Mouse (Mus musculus) frontal cortex, postnatal 25 days (tissue): ENCODE results near the gene Asl.

ENCODE experiments used
- DNase-seq, 2 experiments: peaks; one replicate each; pipeline ENCODE4 v3.0.0; 2022; ENCODE audit warnings: low spot score in 2 of 2

The Asl gene

GRCm38 (mm10) chr5:130003229-130003628 lies 25.8 kb downstream of the Asl start:
- no peak for DNase-seq

GRCm38 (mm10) chr5:130002301-130003146 lies 26.5 kb downstream of the Asl start, which contains the start of gene Gusb:
Gene Gusb (minus strand): TSS chr5:130003049.
- DNase-seq = peak; percentile 31 to 59

- no peak for DNase-seq
Measured at GRCm38 (mm10) chr5:130001356-130001987, 27.6 kb downstream of the Asl start.

- no peak for DNase-seq
Measured at GRCm38 (mm10) chr5:130000735-130001134, 28.3 kb downstream of the Asl start.

DNA sequence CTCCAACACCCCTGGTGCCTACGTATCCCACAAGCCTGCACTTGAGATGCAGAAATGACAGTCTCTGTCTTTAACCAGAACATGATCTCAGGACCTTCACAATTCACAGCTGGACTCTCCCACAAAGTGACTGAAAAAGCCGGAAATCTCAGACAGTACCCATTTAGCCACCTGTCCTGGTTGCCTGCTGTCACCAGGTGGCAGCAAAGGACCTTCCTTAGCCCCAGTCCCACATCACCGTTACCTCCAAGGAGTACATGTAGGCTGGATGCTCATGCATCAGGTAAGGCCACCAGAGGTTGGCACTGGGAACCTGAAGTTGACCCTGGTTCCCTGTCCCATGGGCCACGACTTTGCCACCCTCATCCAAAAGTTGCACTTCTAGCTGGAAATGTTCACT lies 29.9 kb downstream of the Asl start:
- peak; percentile 28 to 30 for DNase-seq

- no peak for DNase-seq
Measured at GRCm38 (mm10) chr5:129997700-129998099, 31.3 kb downstream of the Asl start.

- DNase-seq = no peak
Measured at GRCm38 (mm10) chr5:129994989-129995388, 34.1 kb downstream of the Asl start.

DNA sequence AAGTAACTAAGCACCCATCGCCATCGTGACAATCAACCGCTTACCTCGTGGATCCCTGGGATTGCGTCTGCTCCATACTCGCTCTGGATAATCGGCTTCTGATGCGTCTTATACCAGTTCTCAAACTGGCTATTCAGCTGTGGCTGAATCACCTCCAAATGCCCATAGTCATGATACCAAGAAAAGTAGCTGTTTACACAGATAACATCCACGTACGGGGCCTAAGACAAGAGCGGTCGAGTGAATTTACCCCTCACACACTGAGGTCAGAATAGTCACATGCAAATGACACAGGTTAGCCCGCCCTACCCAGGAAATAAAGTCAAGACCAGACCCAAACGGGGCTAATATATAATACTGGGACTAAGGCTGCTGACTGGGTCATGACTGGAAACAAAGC lies 35.7 kb downstream of the Asl start:
- no peak for DNase-seq

- DNase-seq = no peak
Measured at GRCm38 (mm10) chr5:129991898-129992297, 37.1 kb downstream of the Asl start.

DNA sequence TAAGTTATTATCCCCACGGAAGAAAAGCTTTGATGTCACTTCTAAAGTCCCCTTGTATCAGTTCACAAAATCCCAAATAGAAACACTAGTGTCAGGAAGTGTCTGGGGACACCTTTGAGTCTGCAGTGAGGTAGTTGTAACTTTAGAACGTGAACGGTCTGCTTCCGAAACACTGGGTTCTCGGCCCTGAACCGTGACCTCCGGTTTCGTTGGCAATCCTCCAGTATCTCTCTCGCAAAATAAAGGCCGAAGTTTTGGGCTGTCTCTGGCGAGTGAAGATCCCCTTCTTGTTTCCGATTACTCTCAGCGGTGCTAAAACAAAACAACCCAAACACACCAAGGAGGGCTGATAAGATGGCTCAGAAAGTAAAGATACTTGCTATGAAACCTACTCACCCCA lies 39.7 kb downstream of the Asl start:
- DNase-seq = no peak

- DNase-seq = no peak
Measured at GRCm38 (mm10) chr5:129980216-129980615, 48.8 kb downstream of the Asl start.

DNA sequence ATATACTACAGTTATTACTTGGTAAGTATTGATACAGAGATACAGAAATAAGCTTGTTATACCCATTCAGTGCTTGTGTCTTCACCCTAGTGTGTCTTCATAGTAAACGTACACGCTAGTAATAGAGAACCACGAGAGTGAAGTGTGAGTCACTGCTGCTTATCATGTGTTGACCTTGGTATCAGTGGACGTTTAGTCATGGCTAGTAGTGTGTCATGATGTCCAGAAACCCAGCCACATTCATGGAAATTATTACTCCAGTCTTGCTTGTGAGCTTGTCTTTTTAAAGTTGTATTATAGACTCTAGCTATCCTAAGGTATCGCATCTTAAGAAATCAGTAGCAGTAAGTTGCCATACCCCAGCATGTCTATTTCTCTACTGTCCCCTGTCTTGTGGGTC lies 50.4 kb downstream of the Asl start:
- no peak for DNase-seq

DNA sequence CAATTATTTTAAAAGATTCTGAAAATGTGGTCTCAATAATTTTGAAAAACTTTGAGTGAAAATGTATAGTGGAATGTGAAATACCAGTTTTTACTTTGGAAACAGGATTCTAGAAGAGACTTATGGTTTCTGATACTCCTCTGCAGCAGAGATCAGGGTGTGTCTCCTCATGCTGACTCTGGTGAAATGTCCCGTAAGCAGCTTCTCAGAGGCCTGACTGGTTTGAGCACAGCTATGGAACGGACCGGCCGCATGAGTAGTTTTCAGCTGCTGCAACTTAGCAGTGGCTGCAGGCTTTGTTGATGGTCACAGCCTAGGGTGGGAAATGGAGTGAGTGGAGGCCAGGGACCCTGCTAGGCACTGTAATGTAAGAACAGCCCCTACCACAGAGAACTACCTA lies 51.3 kb downstream of the Asl start:
- DNase-seq = no peak

DNA sequence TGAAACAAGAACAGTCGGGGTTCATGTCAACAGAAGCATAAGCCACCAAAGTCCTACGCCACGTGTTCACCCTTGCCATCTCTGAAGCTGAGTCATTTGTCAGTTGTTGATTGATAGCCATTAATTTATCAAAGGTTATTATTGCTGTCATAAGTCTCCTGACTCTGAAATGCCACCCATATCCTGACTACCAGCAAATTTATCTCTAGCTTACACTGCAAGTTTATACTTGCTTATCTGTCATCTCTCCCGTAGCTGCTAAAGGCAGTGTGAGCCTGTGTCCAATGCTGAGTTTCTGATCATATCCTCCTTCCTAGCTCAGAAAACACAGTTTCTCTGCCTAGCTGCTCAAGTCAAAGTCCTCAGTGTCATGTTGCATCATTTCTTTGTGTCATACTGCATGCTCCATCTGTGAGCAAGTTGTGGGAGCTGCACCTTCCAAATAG lies 54.2 kb downstream of the Asl start:
- DNase-seq = no peak

GRCm38 (mm10) chr5:129974354-129974753 lies 54.7 kb downstream of the Asl start:
- DNase-seq = no peak

GRCm38 (mm10) chr5:129971491-129971890 lies 57.6 kb downstream of the Asl start:
- no peak for DNase-seq

GRCm38 (mm10) chr5:129968417-129968816 lies 60.6 kb downstream of the Asl start:
- DNase-seq = no peak

DNA sequence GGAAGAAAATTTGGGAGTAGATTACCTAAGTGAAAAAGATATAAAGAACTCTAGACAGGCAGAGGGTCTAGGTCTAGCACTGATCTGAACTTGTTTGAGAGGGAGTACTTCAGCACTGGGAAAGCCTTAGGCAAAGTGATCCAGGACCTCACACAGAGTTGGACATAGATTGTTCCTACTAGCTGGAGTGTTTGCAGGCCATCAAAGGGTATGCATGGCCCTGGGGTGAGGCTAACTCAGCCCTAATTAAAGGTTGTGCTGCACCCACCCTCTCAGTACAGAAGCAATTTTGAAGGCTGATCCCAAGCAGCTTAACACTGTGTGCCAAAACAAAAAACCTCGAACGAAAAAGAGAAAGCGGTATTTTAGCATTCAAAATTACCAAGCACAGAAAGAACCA lies 62.6 kb downstream of the Asl start:
- no peak for DNase-seq

DNA sequence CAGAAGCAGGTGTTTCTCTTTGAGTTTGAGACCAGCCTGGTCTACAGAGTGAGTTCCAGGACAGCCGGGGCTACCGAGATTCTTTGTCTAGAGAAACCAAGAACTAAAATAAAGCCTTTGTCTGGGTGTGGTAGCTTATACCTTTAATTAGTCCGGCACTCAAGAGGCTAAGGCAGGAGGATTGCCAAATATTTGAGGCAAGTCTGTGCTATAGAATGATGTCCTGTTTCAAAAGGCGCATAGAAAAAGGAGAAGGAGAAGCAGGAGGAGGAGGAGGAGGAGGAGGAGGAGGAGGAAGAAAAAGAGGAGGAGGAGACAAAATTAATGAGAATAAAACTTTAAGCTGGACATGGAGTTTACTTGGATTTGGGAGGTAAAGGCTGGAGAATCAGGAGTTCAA lies 65.8 kb downstream of the Asl start:
- no peak for DNase-seq
